Mouse (Mus musculus) neural tube, embryonic 11.5 days (tissue): ENCODE measurements around the gene Rnf24. TPM values are rescaled to one million over a fixed set of nuclear protein-coding genes. Genes with fewer than 3 reads are reported as not detected.

Source experiments
- ATAC-seq: fragments of 200-750 bp; cut with Nextera tagmentation; 2 replicates; pipeline ENCODE4 v1.8.0; 2017; ENCODE audit warnings: moderate number of reproducible peaks, mild to moderate bottlenecking, moderate TSS enrichment, moderate library complexity; ENCODE audit not compliant: insufficient read depth, low FRiP score, low TSS enrichment
- DNase-seq: peaks from one replicate; pipeline ENCODE4 v3.0.0-alpha.2; 2015; ENCODE audit warnings: low spot score
- H3K27ac ChIP-seq: fragments of 300-500 bp; sonication (generic); 2 replicates; pipeline ENCODE4 v1.5.1; 2014; ENCODE audit warnings: low read depth, mild to moderate bottlenecking, low read length
- H3K27me3 ChIP-seq: fragments of 300-500 bp; sonication (generic); 2 replicates; pipeline ENCODE4 v1.6.1; 2014; ENCODE audit warnings: mild to moderate bottlenecking, low read length, mixed read lengths; ENCODE audit not compliant: control insufficient read depth, insufficient read depth
- H3K36me3 ChIP-seq: fragments of 300-500 bp; sonication (generic); 2 replicates; pipeline ENCODE4 v1.6.1; 2014; ENCODE audit warnings: mild to moderate bottlenecking, low read length, moderate library complexity, mixed read lengths; ENCODE audit not compliant: control insufficient read depth, insufficient read depth
- H3K4me1 ChIP-seq: fragments of 300-500 bp; sonication (generic); 2 replicates; pipeline ENCODE4 v1.6.1; 2014; ENCODE audit warnings: low read length, mixed read lengths; ENCODE audit not compliant: control insufficient read depth, insufficient read depth
- H3K4me2 ChIP-seq: fragments of 300-500 bp; sonication (generic); 2 replicates; pipeline ENCODE4 v1.6.1; 2014; ENCODE audit warnings: low read depth, mild to moderate bottlenecking, moderate library complexity
- H3K4me3 ChIP-seq: fragments of 300-500 bp; sonication (generic); 2 replicates; pipeline ENCODE4 v1.5.1; 2014; ENCODE audit warnings: low read depth, low read length
- H3K9ac ChIP-seq: fragments of 300-500 bp; sonication (generic); 2 replicates; pipeline ENCODE4 v1.6.1; 2014; ENCODE audit warnings: mild to moderate bottlenecking, low read length
- H3K9me3 ChIP-seq: fragments of 300-500 bp; sonication (generic); 2 replicates; pipeline ENCODE4 v1.6.1; 2016; ENCODE audit warnings: low read length; ENCODE audit not compliant: control insufficient read depth
- WGBS: fragments of 180-500 bp; shearing (Covaris S2); extraction: QIAGEN DNeasy Blood & Tissue Kit; methylation state at CpG from one replicate; pipeline ENCODE4 v1.1.7; 2014; 5-methylcytosine and 5-hydroxymethylcytosine counted together
- polyA plus RNA-seq: library from polyadenylated mRNA; unstranded; fragments of >200 nt; fragmentation: Nextera tagmentation; extraction: Ambion mirVana; gene quantifications from 2 replicates; pipeline ENCODE4 v1.2.1, GENCODE M21; 2014

Gene Rnf24
- polyA plus RNA-seq, 1 experiment from 2014 or later, result 11.0 TPM

GRCm38 (mm10) chr2:131377055-131377454 is 24.4 kb upstream of the Rnf24 start:
- H3K4me1 ChIP-seq, result no peaks in the 10 kb centered on the region
- 82% methylated on average over 6 of the region's 6 CpGs for WGBS
- no peaks in the 10 kb centered on the region for H3K27me3 ChIP-seq
- no peak overlapping the region for H3K4me2 ChIP-seq
- no peak for ATAC-seq
- H3K36me3 ChIP-seq, result no peaks in the 10 kb centered on the region
- H3K27ac ChIP-seq, result no peak overlapping the region
- DNase-seq, result no peak
- H3K4me3 ChIP-seq, result no peak overlapping the region
- H3K9ac ChIP-seq, result no peak overlapping the region
- no peaks in the 10 kb centered on the region for H3K9me3 ChIP-seq

DNA sequence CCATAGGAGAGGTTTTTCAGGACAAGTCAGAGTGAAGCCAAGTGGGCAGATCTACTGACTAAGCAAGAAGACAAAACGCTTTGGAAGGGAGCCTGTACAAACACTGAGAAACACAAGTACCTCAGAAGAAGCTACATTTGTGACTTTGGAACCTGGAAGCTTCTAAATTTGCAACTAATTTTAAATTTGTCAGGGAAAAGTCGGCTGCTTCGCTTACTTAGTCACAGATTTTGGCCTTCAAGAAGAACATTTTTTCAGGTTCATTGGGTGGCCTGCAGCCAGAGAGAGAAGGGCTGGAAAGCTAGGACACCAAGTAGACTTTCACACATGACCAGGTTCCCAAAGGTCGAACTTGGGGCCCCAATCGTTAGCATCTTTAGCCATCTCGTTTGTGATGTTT is 21.0 kb upstream of the Rnf24 start:
- DNase-seq, result no peak
- no peak overlapping the region for H3K9ac ChIP-seq

GRCm38 (mm10) chr2:131372276-131372877 is 19.7 kb upstream of the Rnf24 start:
- Histone ChIP-seq H3K9me3 (no peaks in the 10 kb centered on the region), H3K4me2 (no peak overlapping the region), H3K27ac (no peak overlapping the region), H3K27me3 (no peaks in the 10 kb centered on the region), H3K4me1 (no peaks in the 10 kb centered on the region), H3K9ac (no peak overlapping the region), H3K4me3 (no peak overlapping the region), H3K36me3 (no peaks in the 10 kb centered on the region)
- 83% methylated on average over 7 of the region's 7 CpGs for WGBS
- ATAC-seq, result no peak
- no peak for DNase-seq

More for the DNA sequence above, 21.0 kb upstream of the Rnf24 start:
- Histone ChIP-seq H3K4me3 (no peak overlapping the region), H3K27ac (no peak overlapping the region), H3K4me2 (no peak overlapping the region), H3K4me1 (no peaks in the 10 kb centered on the region), H3K27me3 (no peaks in the 10 kb centered on the region), H3K9me3 (no peaks in the 10 kb centered on the region), H3K36me3 (no peaks in the 10 kb centered on the region)
- ATAC-seq, result no peak
- 86% methylated on average over 6 of the region's 6 CpGs for WGBS

- Histone ChIP-seq H3K27ac (no peak overlapping the region), H3K9ac (no peak overlapping the region), H3K4me1 (no peaks in the 10 kb centered on the region), H3K4me3 (no peak overlapping the region), H3K36me3 (no peaks in the 10 kb centered on the region), H3K4me2 (no peak overlapping the region), H3K9me3 (no peaks in the 10 kb centered on the region), H3K27me3 (no peaks in the 10 kb centered on the region)
- no peak for DNase-seq
- WGBS, result 96% methylated on average over 4 of the region's 4 CpGs
- no peak for ATAC-seq
These were observed 19.1 kb upstream of the Rnf24 start for GRCm38 (mm10) chr2:131371811-131372210.

GRCm38 (mm10) chr2:131370828-131371227 is 18.1 kb upstream of the Rnf24 start:
- no peaks in the 10 kb centered on the region for H3K27me3 ChIP-seq
- ATAC-seq, result no peak
- no peak for DNase-seq
- H3K36me3 ChIP-seq, result no peaks in the 10 kb centered on the region
- WGBS, result 77% methylated on average over 3 of the region's 3 CpGs
- H3K4me1 ChIP-seq, result no peaks in the 10 kb centered on the region
- H3K4me3 ChIP-seq, result no peak overlapping the region
- no peak overlapping the region for H3K27ac ChIP-seq
- no peaks in the 10 kb centered on the region for H3K9me3 ChIP-seq
- no peak overlapping the region for H3K4me2 ChIP-seq
- H3K9ac ChIP-seq, result no peak overlapping the region

- no peak overlapping the region for H3K9ac ChIP-seq
- no peak overlapping the region for H3K4me3 ChIP-seq
- WGBS, result 85% methylated on average over 6 of the region's 6 CpGs
- no peak overlapping the region for H3K4me2 ChIP-seq
- no peaks in the 10 kb centered on the region for H3K9me3 ChIP-seq
- DNase-seq (no peak), ATAC-seq (no peak)
- no peaks in the 10 kb centered on the region for H3K4me1 ChIP-seq
- no peaks in the 10 kb centered on the region for H3K36me3 ChIP-seq
- H3K27ac ChIP-seq, result no peak overlapping the region
- no peaks in the 10 kb centered on the region for H3K27me3 ChIP-seq
These were observed 12.0 kb upstream of the Rnf24 start for GRCm38 (mm10) chr2:131364689-131365088.

- no peak overlapping the region for H3K4me2 ChIP-seq
- no peak overlapping the region for H3K9ac ChIP-seq
- ATAC-seq (no peak), DNase-seq (no peak)
- H3K36me3 ChIP-seq, result no peaks in the 10 kb centered on the region
- no peak overlapping the region for H3K4me3 ChIP-seq
- no peak overlapping the region for H3K27ac ChIP-seq
- no peaks in the 10 kb centered on the region for H3K4me1 ChIP-seq
- no peaks in the 10 kb centered on the region for H3K27me3 ChIP-seq
- H3K9me3 ChIP-seq, result no peaks in the 10 kb centered on the region
These were observed 5.8 kb upstream of the Rnf24 start for GRCm38 (mm10) chr2:131358481-131358880.

- Histone ChIP-seq H3K27ac (no peak overlapping the region), H3K36me3 (no peaks in the 10 kb centered on the region), H3K4me3 (no peak overlapping the region), H3K9me3 (no peaks in the 10 kb centered on the region), H3K4me2 (no peak overlapping the region), H3K4me1 (no peaks in the 10 kb centered on the region), H3K9ac (no peak overlapping the region), H3K27me3 (no peaks in the 10 kb centered on the region)
- ATAC-seq, result no peak
- DNase-seq, result no peak
- WGBS, result 60% methylated on average over 6 of the region's 6 CpGs
These were observed 1.4 kb upstream of the Rnf24 start for GRCm38 (mm10) chr2:131354049-131354448.

GRCm38 (mm10) chr2:131353564-131353915 is 848 bp upstream of the Rnf24 start:
- no peak overlapping the region for H3K27ac ChIP-seq
- no peaks in the 10 kb centered on the region for H3K4me1 ChIP-seq
- ATAC-seq (no peak), DNase-seq (no peak)
- no peak overlapping the region for H3K9ac ChIP-seq
- H3K4me3 ChIP-seq, result peak overlapping the region; percentile 90
- no peaks in the 10 kb centered on the region for H3K9me3 ChIP-seq
- no peaks in the 10 kb centered on the region for H3K36me3 ChIP-seq
- peak overlapping the region; percentile 59 for H3K4me2 ChIP-seq
- no peaks in the 10 kb centered on the region for H3K27me3 ChIP-seq
- WGBS, result 9% methylated on average over 3 of the region's 3 CpGs
